Mouse (Mus musculus) thymus, adult 18-20 months (tissue): ENCODE results near the gene Dok7.

Experiments
- DNase-seq, 2 experiments: peaks; one replicate each; pipeline ENCODE4 v3.0.0; 2022; ENCODE audit warnings: mixed read lengths in 2 of 2

The Dok7 gene

DNA sequence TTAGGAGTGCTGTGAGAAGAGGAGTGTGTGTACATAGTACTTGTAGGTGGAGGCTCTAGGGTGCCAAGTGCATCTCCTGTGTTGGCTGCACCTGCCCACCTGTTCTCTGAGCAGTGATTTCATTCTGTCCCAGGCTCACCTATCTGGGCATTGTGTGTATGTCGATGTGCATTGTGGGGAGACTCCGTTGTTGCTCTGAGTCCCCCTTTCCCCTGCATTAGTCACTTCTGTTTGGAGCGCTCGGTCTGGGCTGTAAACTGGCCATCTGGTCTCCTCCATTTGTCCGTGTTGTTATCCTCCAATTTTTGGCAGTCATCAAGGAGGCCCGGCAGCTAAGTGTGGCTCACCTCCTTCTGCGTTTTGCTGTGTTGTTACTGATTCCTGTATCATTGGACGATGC lies 63.5 kb downstream of the Dok7 start:
- DNase-seq: no peak

DNA sequence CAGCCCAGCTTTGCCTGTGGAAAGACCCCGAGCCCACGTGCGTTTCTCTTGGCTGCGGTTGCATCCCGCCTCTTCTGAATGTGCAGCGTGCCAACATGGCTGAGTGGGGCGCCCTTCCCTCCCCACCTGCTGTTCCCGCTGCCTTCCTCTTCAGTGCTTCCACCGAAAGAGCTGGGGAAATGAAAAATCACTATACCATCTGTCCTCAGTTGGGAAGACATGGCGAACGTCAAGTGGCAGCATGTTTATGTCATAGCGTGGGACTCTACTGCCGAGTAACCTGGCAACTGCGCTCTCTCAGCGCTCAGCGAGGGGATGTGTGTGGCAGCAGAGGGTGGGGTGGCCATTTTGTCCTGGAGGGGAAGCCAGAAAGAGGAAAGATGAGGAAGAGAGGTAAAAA lies 72.6 kb downstream of the Dok7 start:
- no peak for DNase-seq

DNA sequence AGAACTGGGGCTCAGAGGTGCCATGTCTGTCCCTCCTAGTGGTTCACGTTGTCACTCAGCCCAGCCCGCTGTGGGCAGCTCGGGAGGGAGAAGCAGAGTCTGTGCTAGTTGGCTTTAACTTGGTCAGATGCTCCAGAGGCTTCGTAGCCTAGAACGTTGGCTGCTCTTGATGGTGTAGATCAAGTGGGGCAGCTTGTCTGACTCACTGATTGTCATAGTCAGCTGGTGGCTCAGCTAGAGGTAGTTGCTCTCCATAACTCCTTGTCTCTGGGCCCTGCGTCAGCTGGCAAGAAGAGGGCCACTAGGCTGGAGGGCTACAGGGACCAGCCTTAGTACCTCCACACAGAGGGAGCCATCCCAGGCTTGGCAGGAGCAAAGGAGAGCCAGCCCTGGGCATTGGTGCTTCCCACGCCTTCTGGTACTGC lies 73.2 kb downstream of the Dok7 start:
- DNase-seq: no peak

DNA sequence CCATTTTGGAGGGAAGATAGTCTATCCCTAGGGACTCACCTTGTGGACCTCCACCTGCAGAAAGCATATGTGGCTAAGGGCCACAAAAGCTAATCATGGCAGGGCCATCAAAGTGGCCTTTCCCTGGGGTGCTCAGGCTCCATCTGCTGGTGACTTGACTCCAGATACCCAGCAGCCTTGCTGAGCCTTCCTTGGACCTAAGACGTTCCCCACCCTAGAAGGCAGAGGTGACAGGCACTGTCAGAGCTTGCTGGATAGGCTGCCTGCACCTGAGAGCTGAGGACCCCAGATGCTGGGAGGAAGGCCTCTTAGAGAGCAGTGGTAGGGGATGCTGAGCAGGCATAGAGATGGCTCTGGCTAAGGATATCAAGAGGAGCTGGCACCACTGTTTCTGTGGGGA lies 74.7 kb downstream of the Dok7 start:
- DNase-seq: no peak

DNA sequence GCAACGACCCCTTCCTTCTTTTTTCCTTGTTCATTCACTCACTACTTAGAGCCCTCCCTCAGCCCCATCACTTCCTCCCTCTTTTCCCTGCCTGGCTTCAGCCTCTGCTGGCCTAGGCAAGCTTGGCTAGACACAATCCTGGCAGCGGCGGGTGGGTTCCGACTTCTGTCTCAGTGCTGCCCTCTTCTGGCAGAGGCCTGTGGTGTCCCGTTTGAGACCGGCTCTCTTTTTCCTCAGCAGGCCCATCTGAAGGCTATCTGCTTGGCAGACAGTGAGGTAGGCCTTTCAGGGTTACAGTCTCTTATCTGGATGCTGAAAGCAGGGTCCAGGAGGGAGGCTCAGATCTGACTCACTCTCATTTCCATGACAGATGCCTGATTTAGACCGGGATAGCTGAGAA lies 75.2 kb downstream of the Dok7 start:
- peak; percentile 19 to 29 for DNase-seq

DNA sequence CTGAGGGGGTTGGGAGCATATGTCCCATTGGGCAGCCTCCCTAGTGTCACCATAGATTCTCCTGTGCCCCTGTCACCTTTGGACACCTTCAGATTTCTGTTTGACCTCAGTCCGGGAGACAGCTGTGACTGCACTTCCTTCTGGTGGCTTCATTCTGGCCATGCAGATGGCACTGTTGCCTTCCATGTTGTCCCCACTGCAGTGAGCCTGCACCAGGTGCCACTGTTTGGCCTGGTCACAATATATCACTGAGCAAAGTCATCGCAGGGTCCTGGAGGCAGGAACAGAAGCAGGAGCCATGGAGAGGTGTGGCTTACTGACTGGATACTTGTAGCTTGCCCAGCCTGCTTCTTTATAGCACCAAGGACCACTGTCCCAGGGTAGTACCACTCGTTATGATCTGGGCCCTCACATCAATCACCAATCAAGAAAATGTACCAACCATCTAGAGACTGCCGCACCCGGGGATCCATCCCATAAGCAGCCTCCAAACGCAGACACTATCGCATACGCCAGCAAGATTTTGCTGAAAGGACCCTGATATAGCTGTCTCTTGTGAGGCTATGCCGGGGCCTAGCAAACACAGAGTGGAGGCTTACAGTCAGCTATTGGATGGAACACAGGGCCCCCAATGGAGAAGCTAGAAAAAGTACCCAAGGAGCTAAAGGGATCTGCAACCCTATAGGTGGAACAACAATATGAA lies 75.9 kb downstream of the Dok7 start:
- no peak for DNase-seq

DNA sequence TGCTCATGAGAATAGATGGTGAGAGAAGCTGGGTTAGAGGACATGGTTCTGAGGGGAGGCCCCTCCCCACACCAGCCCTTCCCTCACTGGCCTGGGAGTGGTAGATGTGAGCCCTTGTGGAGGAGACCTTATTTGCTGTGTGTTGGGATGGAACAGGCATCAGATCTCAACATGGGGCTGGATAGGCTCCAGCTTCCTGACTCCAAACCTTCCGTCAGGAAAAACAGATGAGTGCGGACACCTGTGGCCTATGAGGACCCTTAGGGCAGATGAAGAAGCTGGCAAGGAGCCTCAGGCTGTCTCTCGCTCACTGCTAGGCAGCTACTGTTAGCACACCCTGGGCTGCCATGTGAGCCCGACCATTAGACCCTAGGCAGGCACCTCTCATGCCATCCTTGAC lies 76.9 kb downstream of the Dok7 start:
- DNase-seq: no peak

DNA sequence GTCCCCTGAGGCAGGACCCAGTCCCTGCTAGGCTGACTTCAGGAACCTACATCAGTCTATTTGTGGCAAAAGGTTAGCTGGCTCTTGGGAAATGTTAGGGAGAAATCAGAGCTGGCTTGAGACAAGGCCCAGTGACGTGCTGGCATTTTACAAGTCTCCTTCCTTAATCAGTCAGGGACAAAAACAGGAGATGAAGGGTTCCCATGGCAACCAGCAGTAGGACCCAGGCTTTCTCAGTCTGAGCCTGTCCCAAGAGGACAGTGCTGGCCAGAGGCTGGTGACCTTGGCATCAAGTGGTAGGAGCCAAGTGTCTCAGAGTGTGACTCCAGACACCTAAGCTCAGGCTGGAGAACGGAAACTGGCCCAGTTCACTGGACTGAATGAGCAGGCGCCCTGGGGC lies 77.7 kb downstream of the Dok7 start:
- DNase-seq: no peak

DNA sequence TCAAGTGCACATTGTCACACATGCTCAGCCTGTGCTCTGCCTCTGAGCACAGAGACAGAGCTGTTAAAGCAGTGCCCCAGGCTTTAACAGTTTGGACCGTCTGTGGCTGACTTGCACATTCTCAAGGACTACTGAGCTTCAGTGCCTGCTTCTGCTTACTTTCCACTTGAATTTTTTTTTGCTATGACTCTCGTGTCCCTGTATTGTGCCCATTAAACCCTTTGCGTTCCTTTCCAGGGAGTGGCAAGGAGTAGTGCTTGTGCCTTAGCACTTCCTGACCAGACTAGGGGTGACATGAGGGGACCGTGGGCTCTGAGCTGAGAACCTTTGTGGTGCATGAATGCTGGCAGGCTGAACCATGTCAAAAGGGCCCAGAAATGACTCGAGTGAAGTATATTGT lies 79.3 kb downstream of the Dok7 start:
- no peak for DNase-seq
